Mouse (Mus musculus) brain, embryonic 14.5 days (tissue): ENCODE results near the gene Sorl1. TPM values are rescaled to one million over a fixed set of nuclear protein-coding genes. Genes with fewer than 3 reads are reported as not detected.
A peak's percentile ranks its signal among the peaks of the same experiment; 100 is the strongest.

Experiments
- DNase-seq: peaks from one replicate; pipeline ENCODE4 v3.0.0-alpha.2; 2011; ENCODE audit warnings: low read depth
- CTCF ChIP-seq: fragments of 200-500 bp; IDR thresholded peaks from 2 replicates; pipeline ENCODE4 v1.5.1; 2012; ENCODE audit warnings: inconsistent platforms, mild to moderate bottlenecking, moderate library complexity, borderline replicate concordance; ENCODE audit not compliant: insufficient read depth, insufficient read length; ENCODE audit errors: extremely low read depth
- POLR2A ChIP-seq: fragments of 200-500 bp; IDR thresholded peaks from 2 replicates; pipeline ENCODE4 v1.6.1; 2012; ENCODE audit warnings: mild to moderate bottlenecking, inconsistent platforms, borderline replicate concordance; ENCODE audit not compliant: poor library complexity, insufficient read depth, insufficient read length, severe bottlenecking; ENCODE audit errors: extremely low read depth
- polyA plus RNA-seq: library from polyadenylated mRNA; depleted of rRNA; stranded (reverse); fragments of >200 nt; gene quantifications from 2 replicates; pipeline ENCODE4 v1.2.3, GENCODE M21; 2012; rRNA removed

Sorl1 gene
- polyA plus RNA-seq: 12.9 and 16.3 TPM in 2 replicates

DNA sequence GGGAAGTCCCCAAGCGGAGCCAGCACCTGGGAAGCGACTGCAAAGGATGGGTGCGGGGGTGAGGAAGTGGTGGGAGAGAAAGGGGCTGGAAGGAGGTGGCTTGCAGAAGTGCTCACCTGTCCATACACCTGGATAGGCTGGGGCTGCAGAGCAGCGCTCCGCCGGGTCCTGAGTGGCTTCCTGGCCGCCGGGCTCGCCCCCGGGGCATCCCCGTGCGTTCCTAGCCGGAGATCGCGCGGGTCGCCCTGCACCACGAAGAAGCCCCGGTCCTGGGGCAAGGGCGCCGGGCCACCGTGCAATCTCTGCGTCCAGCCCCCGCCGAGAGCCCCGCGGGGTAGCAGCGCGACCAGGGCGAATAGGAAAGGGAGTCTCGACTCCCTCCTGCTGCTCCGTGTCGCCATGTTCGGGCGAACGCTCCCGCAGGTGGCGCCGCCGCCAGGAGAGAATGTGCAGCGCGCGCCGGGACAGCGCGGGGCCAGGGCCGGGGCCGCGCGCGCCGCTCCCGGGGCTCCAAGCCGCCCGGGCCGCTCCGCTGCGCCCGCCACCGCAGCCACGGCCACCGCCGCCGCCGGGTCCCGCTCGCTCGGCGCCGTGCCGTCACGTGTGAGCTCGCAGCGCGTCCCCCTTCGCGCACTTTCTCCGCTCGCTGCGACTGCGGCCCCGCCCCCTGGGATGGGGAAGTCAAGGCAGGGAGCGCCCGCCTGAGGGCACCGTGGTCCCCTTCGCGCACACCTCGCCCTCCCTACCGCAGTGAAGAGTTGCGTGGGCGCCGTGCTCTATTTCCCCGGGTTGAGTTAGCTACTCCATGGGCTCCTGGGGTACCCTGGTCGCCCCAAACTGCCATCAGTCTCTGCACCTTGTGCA lies at the start of gene Sorl1:
Gene Sorl1 (minus strand): TSS at position 585 of the 864 bp plus-strand sequence.
- TF ChIP-seq POLR2A (0 out of 2 replicates have a peak, but pooled peaks have one; percentile 31), CTCF (peak; percentile 46; the same call in 1 of the 2 replicates)
- peak; percentile 74 for DNase-seq

- DNase-seq: peak; percentile 52
- TF ChIP-seq POLR2A: no peak
Measured at GRCm38 (mm10) chr9:42173781-42174180, 49.7 kb upstream of the Sorl1 start.

GRCm38 (mm10) chr9:42169491-42169890 lies 45.4 kb upstream of the Sorl1 start:
- no peak for DNase-seq
- TF ChIP-seq POLR2A: no peak
- no peak for TF ChIP-seq CTCF

DNA sequence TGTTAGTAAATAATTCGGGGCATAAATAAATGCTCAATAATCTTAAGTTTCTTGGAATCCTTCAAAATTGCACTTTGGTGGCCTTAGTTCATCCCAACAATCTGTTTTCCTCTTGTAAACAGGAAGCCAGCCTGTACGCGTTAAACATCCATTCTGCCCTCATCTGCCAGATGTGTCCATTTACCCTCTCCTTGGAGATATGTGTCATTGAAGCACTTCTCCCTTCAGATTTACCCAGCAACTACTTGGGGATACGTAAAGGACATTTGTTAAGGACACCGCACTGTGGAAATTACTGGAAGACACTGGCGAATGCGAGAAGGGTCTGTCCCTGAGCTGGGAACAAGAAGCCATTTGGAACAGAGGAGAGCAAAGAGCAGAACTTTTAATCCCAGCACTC lies 44.9 kb upstream of the Sorl1 start:
- no peak for DNase-seq

DNA sequence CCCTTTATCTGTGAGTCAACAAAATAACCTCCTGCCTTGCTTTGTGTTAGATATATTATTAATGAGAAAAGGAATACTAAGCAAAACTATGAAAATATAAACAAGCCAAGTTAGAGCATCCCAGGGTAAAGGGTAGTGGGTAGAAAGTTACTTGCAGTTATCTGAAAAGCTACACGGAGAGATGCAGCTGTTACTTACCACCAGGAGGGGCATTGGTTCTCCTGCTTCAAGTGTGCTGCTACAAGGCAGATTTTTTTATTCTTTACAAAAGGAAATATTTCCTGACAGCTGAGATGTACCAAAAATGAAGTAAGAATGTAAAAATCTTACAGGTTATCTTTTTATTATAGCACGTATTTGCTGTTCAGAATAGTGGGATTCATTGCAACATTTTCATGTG lies 40.8 kb upstream of the Sorl1 start:
- TF ChIP-seq CTCF (peak; percentile 6; the same call in 1 of the 2 replicates), POLR2A (no peak)
- no peak for DNase-seq

More for the DNA sequence above, 44.9 kb upstream of the Sorl1 start:
- TF ChIP-seq CTCF: no peak
- no peak for TF ChIP-seq POLR2A

GRCm38 (mm10) chr9:42163011-42163410 lies 38.9 kb upstream of the Sorl1 start:
- TF ChIP-seq CTCF (no peak), POLR2A (no peak)
- DNase-seq: no peak

DNA sequence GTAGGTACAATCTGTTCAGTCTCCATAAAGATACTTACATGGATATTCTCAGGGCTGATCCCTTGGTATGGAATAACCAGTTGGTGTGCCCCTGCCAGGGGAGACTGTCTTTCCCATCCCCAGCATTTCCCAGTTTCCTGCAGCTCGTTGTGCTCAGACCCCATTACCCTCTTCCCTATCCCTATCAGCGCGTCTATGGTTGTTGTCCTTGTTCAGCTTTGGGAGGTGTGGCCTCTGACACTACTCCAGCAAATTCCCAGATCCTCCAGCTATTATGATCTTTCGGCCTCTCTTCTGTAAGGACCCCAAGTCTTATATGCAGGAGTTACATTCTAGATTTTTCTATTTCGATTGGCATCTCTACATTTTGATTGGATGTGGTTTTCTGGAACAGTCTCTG lies 35.3 kb upstream of the Sorl1 start:
- TF ChIP-seq CTCF (no peak), POLR2A (no peak)
- no peak for DNase-seq

- no peak for TF ChIP-seq POLR2A
- TF ChIP-seq CTCF: no peak
- DNase-seq: no peak
Measured at GRCm38 (mm10) chr9:42158652-42159051, 34.6 kb upstream of the Sorl1 start.

DNA sequence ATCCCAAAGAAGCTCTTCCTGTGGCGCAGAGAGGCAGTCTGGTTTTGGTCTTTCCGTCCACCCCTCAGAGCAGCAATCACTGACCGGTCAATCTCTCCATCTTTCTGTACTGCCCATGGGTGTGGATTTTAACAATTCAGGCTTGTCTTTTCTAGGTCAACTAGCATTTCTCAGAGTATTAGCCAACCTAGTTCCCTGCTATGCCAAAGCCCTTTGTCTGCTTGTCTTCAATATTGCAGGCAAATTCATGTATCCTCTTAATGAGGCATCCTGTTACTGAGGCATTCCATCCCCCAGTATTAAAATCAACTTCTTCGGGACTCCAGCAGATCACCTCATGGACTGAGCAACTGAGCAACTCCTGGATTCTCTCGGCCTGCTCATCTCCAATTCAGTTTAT lies 33.9 kb upstream of the Sorl1 start:
- no peak for TF ChIP-seq POLR2A
- no peak for TF ChIP-seq CTCF
- no peak for DNase-seq

GRCm38 (mm10) chr9:42156566-42156965 lies 32.5 kb upstream of the Sorl1 start:
- no peak for DNase-seq
- TF ChIP-seq POLR2A (no peak), CTCF (no peak)

- TF ChIP-seq POLR2A (no peak), CTCF (no peak)
- no peak for DNase-seq
Measured at GRCm38 (mm10) chr9:42154682-42155081, 30.6 kb upstream of the Sorl1 start.

DNA sequence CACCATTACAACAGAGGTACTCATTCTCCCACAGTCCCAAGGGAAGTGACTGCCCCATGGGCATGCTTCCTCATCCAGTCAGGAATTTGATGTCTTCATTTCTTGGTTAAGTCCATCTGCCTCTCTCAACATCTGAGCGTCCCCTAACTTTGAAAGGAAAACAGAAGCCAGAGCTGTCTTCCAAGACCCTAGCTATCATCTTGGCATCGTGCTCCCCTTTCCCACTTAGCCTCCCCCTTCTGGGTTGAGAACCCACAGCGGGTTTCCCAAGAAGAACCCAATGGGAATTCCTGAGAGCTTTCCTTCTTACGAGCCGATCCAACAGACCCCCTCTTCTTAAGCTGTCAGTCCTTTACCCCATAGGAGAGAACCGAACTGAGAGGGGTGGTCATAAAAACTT lies 24.7 kb upstream of the Sorl1 start:
- DNase-seq: no peak
- TF ChIP-seq CTCF: no peak
- TF ChIP-seq POLR2A: no peak
